Mouse (Mus musculus) gonadal fat pad, adult 2 months (tissue): ENCODE measurements around the gene Acot1. TPM values are rescaled to one million over a fixed set of nuclear protein-coding genes. Genes with fewer than 3 reads are reported as not detected.
"Not testable (repeated sequence)": the region's sequence is repeated elsewhere in the genome, so short reads cannot be mapped to it uniquely, and the experiment has no call there.

Source experiments
- DNase-seq: peaks from one replicate; pipeline ENCODE4 v3.0.0-alpha.2; 2012; ENCODE audit warnings: low read depth
- polyA plus RNA-seq: library from polyadenylated mRNA; depleted of rRNA; stranded (reverse); fragments of >200 nt; gene quantifications from 2 replicates; pipeline ENCODE4 v1.2.3, GENCODE M21; 2012

Acot1 gene
- polyA plus RNA-seq, 1 experiment = 17.8 TPM

GRCm38 (mm10) chr12:84020528-84020927 is 11.2 kb downstream of the Acot1 start:
- DNase-seq = not testable (repeated sequence)

- not testable (repeated sequence) for DNase-seq
These were observed 13.0 kb downstream of the Acot1 start for GRCm38 (mm10) chr12:84022266-84022665.

GRCm38 (mm10) chr12:84023052-84023745 is 13.9 kb downstream of the Acot1 start:
- no peak for DNase-seq

GRCm38 (mm10) chr12:84025888-84026287 is 16.6 kb downstream of the Acot1 start:
- no peak for DNase-seq

GRCm38 (mm10) chr12:84028328-84028727 is 19.0 kb downstream of the Acot1 start:
- not testable (repeated sequence) for DNase-seq

- not testable (repeated sequence) for DNase-seq
These were observed 19.8 kb downstream of the Acot1 start for GRCm38 (mm10) chr12:84029043-84029442.

GRCm38 (mm10) chr12:84030659-84031332 is 21.5 kb downstream of the Acot1 start:
- no peak for DNase-seq

- DNase-seq = no peak
These were observed 23.6 kb downstream of the Acot1 start for GRCm38 (mm10) chr12:84032854-84033253.

GRCm38 (mm10) chr12:84033302-84033701 is 24.0 kb downstream of the Acot1 start:
- DNase-seq = not testable (repeated sequence)

GRCm38 (mm10) chr12:84034108-84034507 is 24.8 kb downstream of the Acot1 start:
- no peak for DNase-seq

- DNase-seq = not testable (repeated sequence)
These were observed 29.0 kb downstream of the Acot1 start, which contains the start of gene Acot4 for GRCm38 (mm10) chr12:84038241-84038640. Gene Acot4 (plus strand): TSS chr12:84038379.

- not testable (repeated sequence) for DNase-seq
These were observed 29.4 kb downstream of the Acot1 start, which contains the start of gene Gm49366 for GRCm38 (mm10) chr12:84038691-84039111. Gene Gm49366 (plus strand): TSS chr12:84038935.

- DNase-seq = no peak
These were observed 33.0 kb downstream of the Acot1 start for GRCm38 (mm10) chr12:84042248-84042647.

- DNase-seq = no peak
These were observed 34.8 kb downstream of the Acot1 start for GRCm38 (mm10) chr12:84044045-84044444.

GRCm38 (mm10) chr12:84046906-84047305 is 37.6 kb downstream of the Acot1 start:
- no peak for DNase-seq

- not testable (repeated sequence) for DNase-seq
These were observed 41.5 kb downstream of the Acot1 start for GRCm38 (mm10) chr12:84050744-84051143.

GRCm38 (mm10) chr12:84051937-84052474 is 42.7 kb downstream of the Acot1 start, which contains the start of gene Acot3:
Gene Acot3 (plus strand): TSS chr12:84052144.
- DNase-seq = no peak

- no peak for DNase-seq
These were observed 43.3 kb downstream of the Acot1 start for GRCm38 (mm10) chr12:84052609-84053008.

GRCm38 (mm10) chr12:84053173-84053572 is 43.9 kb downstream of the Acot1 start:
- DNase-seq = no peak

- DNase-seq = no peak
These were observed 44.5 kb downstream of the Acot1 start for GRCm38 (mm10) chr12:84053679-84054391.

GRCm38 (mm10) chr12:84060946-84061345 is 51.7 kb downstream of the Acot1 start:
- DNase-seq = no peak

GRCm38 (mm10) chr12:84062336-84062735 is 53.0 kb downstream of the Acot1 start:
- no peak for DNase-seq
